Mouse (Mus musculus) mouse trophoblast stem cell (cell line): ENCODE data around the gene Nat8f1.
"Not testable (repeated sequence)": the region's sequence is repeated elsewhere in the genome, so short reads cannot be mapped to it uniquely, and the experiment has no call there.

ENCODE experiments used
- in situ Hi-C, 2 experiments: fragments of 300-500 bp; cut with MseI, MboI; formaldehyde crosslinking; loops; 2 replicates in 1 of 2; 3 replicates in 1 of 2; pipeline ENCODE4 v1.15.1; 2025

The Nat8f1 gene

GRCm38 (mm10) chr6:85908341-85908740 lies 7.1 kb downstream of the Nat8f1 start:
- in situ Hi-C loops, result loop anchor here in 1 of 2 experiments (10.0 to 25.0 kb wide), 2 partner anchors 74 to 271 kb away; partner anchors contain the start of gene Nat8

DNA sequence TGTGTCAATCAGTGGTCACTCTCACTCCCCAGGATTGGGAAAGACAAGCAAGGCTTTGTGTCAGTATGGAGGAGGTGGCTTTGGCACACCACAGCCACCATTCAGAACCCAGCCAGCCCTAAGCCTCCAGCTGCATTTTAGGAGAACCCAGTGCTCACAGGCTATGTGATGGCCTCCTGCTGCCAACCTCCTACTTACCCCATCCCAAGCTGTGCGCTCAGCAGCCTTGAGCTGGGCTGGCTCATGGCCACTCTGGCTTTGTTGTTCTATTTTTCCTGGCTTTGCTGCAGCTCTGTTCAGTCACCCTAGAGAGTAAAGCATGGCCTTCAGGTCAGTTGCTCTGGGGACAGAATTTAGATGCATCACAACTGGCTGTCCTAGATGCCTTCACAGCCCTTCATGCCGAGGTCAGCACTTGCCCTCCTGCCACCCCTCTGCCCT lies 8.6 kb downstream of the Nat8f1 start:
- in situ Hi-C loops, result loop anchor here in 1 of 2 experiments (10.0 to 25.0 kb wide), 2 partner anchors 72 to 270 kb away; partner anchors contain the start of gene Nat8

GRCm38 (mm10) chr6:85904642-85905061 lies 10.8 kb downstream of the Nat8f1 start, which contains the start of gene Nat8f4:
Gene Nat8f4 (minus strand): TSS chr6:85904884.
- in situ Hi-C loops, result loop anchor here in 1 of 2 experiments (10.0 to 25.0 kb wide), 2 partner anchors 70 to 267 kb away; partner anchors contain the start of gene Nat8

DNA sequence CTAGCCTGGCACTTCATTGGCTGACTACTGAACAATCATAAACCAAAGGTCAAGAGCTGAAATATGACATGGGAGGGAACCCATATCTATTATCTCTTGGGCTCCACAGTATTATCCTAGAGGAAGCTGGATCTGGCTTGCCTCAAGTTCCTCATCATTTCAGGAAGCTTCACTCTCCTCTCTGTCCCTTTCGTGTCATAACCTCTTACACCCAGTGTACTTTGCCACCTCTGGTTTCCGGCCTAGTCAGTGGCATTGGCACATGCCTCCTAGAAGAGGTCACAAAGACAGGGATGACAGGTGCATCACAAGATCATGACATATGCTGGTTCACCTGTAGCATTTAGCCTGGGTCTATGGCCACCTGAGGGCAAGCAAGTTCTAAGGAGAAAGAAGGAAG lies 13.2 kb downstream of the Nat8f1 start:
- in situ Hi-C loops, result loop anchor here in 1 of 2 experiments (10.0 to 25.0 kb wide), 2 partner anchors 68 to 265 kb away; partner anchors contain the start of gene Nat8

GRCm38 (mm10) chr6:85898596-85899475 lies 16.7 kb downstream of the Nat8f1 start:
- in situ Hi-C loops, result not testable (repeated sequence)

- in situ Hi-C loops, result not testable (repeated sequence)
These were observed 20.3 kb downstream of the Nat8f1 start for GRCm38 (mm10) chr6:85895061-85895648.

GRCm38 (mm10) chr6:85888961-85889360 lies 26.5 kb downstream of the Nat8f1 start:
- in situ Hi-C loops, result no loop called here

DNA sequence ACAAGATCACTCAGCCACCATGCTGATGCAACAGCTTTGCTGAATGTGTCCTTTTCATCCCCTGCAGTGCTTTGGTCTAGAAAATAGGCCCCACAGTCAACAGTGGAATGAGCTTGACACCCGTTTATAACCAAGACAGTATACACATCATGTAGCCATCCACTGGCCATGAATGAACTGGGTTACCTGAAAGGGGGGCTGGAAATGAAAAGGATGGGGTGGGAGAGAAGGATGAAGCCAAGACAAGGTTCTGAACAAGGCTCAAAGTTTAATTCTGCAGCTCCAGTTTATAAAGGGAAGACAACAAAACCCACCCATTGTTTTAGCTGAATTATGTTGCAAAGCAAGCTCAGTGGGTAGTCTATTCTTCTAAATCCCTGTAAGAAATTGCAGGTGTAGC lies 31.2 kb downstream of the Nat8f1 start:
- in situ Hi-C loops, result no loop called here

DNA sequence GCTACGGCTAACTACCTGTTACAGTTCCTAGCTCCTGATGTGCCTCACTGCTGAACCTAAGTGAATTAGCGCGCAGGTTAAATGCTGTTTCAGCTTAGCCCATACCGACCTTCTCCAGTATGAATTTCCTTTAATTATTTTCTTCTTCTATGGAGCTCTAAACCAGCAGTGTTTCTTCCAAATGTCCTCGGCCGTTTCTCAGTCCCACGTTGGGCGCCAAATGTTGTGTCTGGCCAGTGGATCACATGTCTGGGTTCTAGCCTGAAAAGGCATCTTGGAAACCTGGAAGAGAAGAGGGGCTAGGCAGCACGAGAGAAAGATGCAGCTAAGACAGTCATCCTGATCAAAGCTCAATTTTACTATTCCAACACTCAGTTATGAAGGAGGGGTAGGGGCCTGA lies 32.2 kb downstream of the Nat8f1 start:
- in situ Hi-C loops, result not testable (repeated sequence)

- in situ Hi-C loops, result not testable (repeated sequence)
These were observed 46.5 kb downstream of the Nat8f1 start, which contains the start of gene Nat8f2 for GRCm38 (mm10) chr6:85869006-85869405. Gene Nat8f2 (minus strand): TSS chr6:85869158.

DNA sequence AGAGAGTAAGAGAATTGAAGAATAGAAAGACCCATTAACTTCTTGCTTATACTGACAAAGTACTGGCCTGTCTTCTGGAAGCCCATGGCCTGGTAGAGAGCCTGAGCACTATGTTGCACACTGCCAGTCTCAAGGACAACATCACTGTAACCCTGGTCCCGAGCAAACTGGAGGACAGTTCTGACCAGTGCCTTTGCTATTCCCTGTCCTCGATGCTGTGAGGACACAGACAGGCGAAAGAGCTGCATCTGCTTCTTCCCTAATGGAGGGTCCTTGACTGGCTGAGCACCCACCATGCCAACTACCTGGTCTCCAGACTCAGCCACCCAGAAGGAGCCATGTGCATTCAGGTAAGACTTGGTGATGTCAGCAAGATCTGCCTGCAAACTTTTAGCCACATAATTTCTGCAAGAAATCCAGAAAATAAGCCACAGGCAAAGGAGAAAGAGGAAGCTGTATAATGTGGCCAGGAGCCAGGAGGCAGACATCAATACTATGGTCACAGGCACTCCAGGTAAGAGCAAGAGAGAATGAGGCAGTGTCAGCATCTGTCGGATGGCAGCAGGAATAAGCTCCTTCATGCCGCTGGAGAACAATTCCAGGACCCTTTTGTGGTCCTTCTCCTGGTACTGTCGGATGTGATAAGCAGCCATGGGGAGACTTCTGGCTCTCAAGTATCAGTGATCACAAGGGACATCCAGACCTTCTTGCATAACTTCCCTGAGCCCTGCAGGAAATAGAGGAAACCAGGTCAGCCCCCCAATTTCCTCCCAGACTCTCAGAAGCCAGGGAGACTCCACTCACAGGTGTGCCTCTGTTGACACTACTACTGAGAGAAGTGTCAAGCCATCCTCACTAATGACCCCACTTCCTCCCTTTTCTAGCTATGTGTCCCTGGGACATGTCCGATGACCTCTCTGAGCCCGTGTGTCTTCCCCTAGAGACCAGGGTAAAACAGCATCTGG lies 47.5 kb downstream of the Nat8f1 start:
- in situ Hi-C loops, result no loop called here

- in situ Hi-C loops, result not testable (repeated sequence)
These were observed 48.5 kb downstream of the Nat8f1 start for GRCm38 (mm10) chr6:85866995-85867394.

DNA sequence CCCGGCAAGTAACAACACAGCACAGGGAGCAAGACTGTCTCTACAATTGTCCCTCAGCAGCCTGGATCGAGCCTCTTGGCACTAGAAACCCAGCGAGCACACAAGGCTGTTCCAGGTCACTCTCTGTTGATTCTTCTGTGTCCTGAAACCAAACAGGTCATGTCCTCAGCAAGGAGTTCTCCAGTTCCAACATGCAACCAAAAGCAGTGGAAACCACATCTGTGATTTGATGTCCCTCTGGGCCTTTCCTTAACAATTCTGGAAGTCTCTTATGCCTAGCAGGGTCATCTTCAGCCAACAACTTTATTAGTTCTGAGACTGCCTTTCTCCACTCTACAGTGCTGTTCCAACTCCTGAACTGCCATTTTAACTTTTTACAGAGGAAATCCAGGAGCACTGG lies 49.3 kb downstream of the Nat8f1 start:
- in situ Hi-C loops, result not testable (repeated sequence)

GRCm38 (mm10) chr6:85864900-85865639 lies 50.4 kb downstream of the Nat8f1 start:
- in situ Hi-C loops, result not testable (repeated sequence)

- in situ Hi-C loops, result no loop called here
These were observed 51.6 kb downstream of the Nat8f1 start for GRCm38 (mm10) chr6:85863840-85864239.

GRCm38 (mm10) chr6:85863136-85863535 lies 52.4 kb downstream of the Nat8f1 start:
- in situ Hi-C loops, result no loop called here

GRCm38 (mm10) chr6:85862565-85862964 lies 52.9 kb downstream of the Nat8f1 start:
- in situ Hi-C loops, result no loop called here

DNA sequence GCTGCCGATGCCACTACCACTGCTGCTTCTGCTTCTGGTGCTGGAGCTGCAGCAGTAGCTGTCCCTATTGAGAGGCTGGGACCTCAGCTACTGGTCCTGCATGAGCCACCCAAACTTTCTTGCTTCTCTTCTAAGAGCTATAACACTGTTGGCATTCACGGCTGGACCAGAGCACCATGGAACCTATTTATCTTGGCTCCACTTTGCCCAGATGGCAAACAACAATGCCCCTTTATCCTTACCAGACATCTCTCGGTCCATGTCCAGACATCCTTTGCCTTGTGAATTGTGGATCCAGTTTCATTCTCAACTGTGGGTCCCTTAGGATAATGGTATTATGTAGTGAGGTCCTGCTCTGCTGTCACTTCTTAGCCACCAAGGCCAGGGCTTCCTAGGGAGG lies 54.2 kb downstream of the Nat8f1 start:
- in situ Hi-C loops, result no loop called here
